Mouse (Mus musculus) embryonic facial prominence, embryonic 13.5 days (tissue): ENCODE results near the gene Bhlhe23. TPM values are rescaled to one million over a fixed set of nuclear protein-coding genes. Genes with fewer than 3 reads are reported as not detected.

Source experiments
- ATAC-seq: fragments of 200-750 bp; cut with Nextera tagmentation; 2 replicates; pipeline ENCODE4 v1.8.0; 2017; ENCODE audit warnings: low read depth; ENCODE audit not compliant: insufficient number of reproducible peaks, insufficient read depth, low FRiP score, low TSS enrichment
- H3K27ac ChIP-seq: fragments of 300-500 bp; sonication (generic); 2 replicates; pipeline ENCODE4 v1.5.1; 2015; ENCODE audit warnings: moderate library complexity, mild to moderate bottlenecking, inconsistent platforms
- H3K27me3 ChIP-seq: fragments of 300-500 bp; sonication (generic); 2 replicates; pipeline ENCODE4 v1.6.1; 2015; ENCODE audit warnings: mild to moderate bottlenecking, inconsistent platforms
- H3K36me3 ChIP-seq: fragments of 300-500 bp; sonication (generic); 2 replicates; pipeline ENCODE4 v1.6.1; 2015; ENCODE audit warnings: mild to moderate bottlenecking, inconsistent platforms
- H3K4me1 ChIP-seq: fragments of 300-500 bp; sonication (generic); 2 replicates; pipeline ENCODE4 v1.6.1; 2015; ENCODE audit warnings: inconsistent platforms
- H3K4me2 ChIP-seq: fragments of 300-500 bp; sonication (generic); 2 replicates; pipeline ENCODE4 v1.6.1; 2015; ENCODE audit warnings: moderate library complexity, mild to moderate bottlenecking, inconsistent platforms
- H3K4me3 ChIP-seq: fragments of 300-500 bp; sonication (generic); 2 replicates; pipeline ENCODE4 v1.5.1; 2015; ENCODE audit warnings: mild to moderate bottlenecking, inconsistent platforms
- H3K9ac ChIP-seq: fragments of 300-500 bp; sonication (generic); 2 replicates; pipeline ENCODE4 v1.6.1; 2015; ENCODE audit warnings: mild to moderate bottlenecking, inconsistent platforms
- H3K9me3 ChIP-seq: fragments of 300-500 bp; sonication (generic); 2 replicates; pipeline ENCODE4 v1.6.1; 2016; ENCODE audit warnings: inconsistent platforms
- WGBS: fragments of 180-500 bp; shearing (Covaris S2); methylation state at CpG from one replicate; pipeline ENCODE4 v1.1.7; 2015; ENCODE audit warnings: mixed read lengths; 5-methylcytosine and 5-hydroxymethylcytosine counted together
- polyA plus RNA-seq: library from polyadenylated mRNA; unstranded; fragments of >200 nt; fragmentation: Nextera tagmentation; extraction: Ambion mirVana; gene quantifications from 2 replicates; pipeline ENCODE4 v1.2.1, GENCODE M21; 2015

Bhlhe23 gene
- polyA plus RNA-seq, 1 experiment from 2014 or later, result not detected

GRCm38 (mm10) chr2:180796008-180796407 lies 19.3 kb upstream of the Bhlhe23 start:
- peaks cover 6% of the 10 kb centered on the region; the same call in 1 of the 2 replicates for H3K4me1 ChIP-seq

GRCm38 (mm10) chr2:180795597-180795996 lies 18.9 kb upstream of the Bhlhe23 start:
- H3K27ac ChIP-seq, result no peak overlapping the region
- WGBS, result 41% methylated on average over 3 of the region's 3 CpGs

More at GRCm38 (mm10) chr2:180796008-180796407, 19.3 kb upstream of the Bhlhe23 start:
- Histone ChIP-seq H3K4me3 (no peak overlapping the region), H3K27ac (no peak overlapping the region), H3K9me3 (no peaks in the 10 kb centered on the region), H3K9ac (no peak overlapping the region), H3K36me3 (no peaks in the 10 kb centered on the region), H3K27me3 (0 out of 2 replicates have a peak, but pooled peaks cover under 1% of the 10 kb centered on the region), H3K4me2 (no peak overlapping the region)
- 56% methylated on average over 4 of the region's 4 CpGs for WGBS
- no peak for ATAC-seq

GRCm38 (mm10) chr2:180794422-180794821 lies 17.7 kb upstream of the Bhlhe23 start:
- Histone ChIP-seq H3K27ac (no peak overlapping the region), H3K9me3 (no peaks in the 10 kb centered on the region), H3K36me3 (no peaks in the 10 kb centered on the region), H3K4me1 (peaks cover 6% of the 10 kb centered on the region; the same call in 1 of the 2 replicates), H3K9ac (no peak overlapping the region), H3K27me3 (peaks cover 16% of the 10 kb centered on the region), H3K4me2 (no peak overlapping the region), H3K4me3 (no peak overlapping the region)
- 64% methylated on average over 2 of the region's 2 CpGs for WGBS
- ATAC-seq, result no peak

More at GRCm38 (mm10) chr2:180795597-180795996, 18.9 kb upstream of the Bhlhe23 start:
- Histone ChIP-seq H3K4me1 (peaks cover 6% of the 10 kb centered on the region; the same call in 1 of the 2 replicates), H3K9me3 (no peaks in the 10 kb centered on the region), H3K36me3 (no peaks in the 10 kb centered on the region), H3K4me2 (no peak overlapping the region), H3K27me3 (0 out of 2 replicates have a peak, but pooled peaks cover 5% of the 10 kb centered on the region), H3K9ac (no peak overlapping the region), H3K4me3 (no peak overlapping the region)
- ATAC-seq, result no peak

GRCm38 (mm10) chr2:180791674-180792073 lies 15.0 kb upstream of the Bhlhe23 start:
- WGBS, result 45% methylated on average over 4 of the region's 4 CpGs
- no peak overlapping the region for H3K9ac ChIP-seq
- no peaks in the 10 kb centered on the region for H3K36me3 ChIP-seq
- no peak overlapping the region for H3K4me3 ChIP-seq
- H3K27me3 ChIP-seq, result peaks cover 41% of the 10 kb centered on the region
- no peak for ATAC-seq
- H3K9me3 ChIP-seq, result no peaks in the 10 kb centered on the region
- H3K4me1 ChIP-seq, result peaks cover 8% of the 10 kb centered on the region; the same call in 1 of the 2 replicates
- H3K4me2 ChIP-seq, result no peak overlapping the region
- no peak overlapping the region for H3K27ac ChIP-seq

GRCm38 (mm10) chr2:180788843-180789242 lies 12.1 kb upstream of the Bhlhe23 start:
- 24% methylated on average over 7 of the region's 7 CpGs for WGBS
- no peak for ATAC-seq
- H3K27me3 ChIP-seq, result peaks cover 41% of the 10 kb centered on the region

GRCm38 (mm10) chr2:180788386-180788785 lies 11.7 kb upstream of the Bhlhe23 start:
- ATAC-seq, result no peak

More at GRCm38 (mm10) chr2:180788843-180789242, 12.1 kb upstream of the Bhlhe23 start:
- H3K36me3 ChIP-seq, result no peaks in the 10 kb centered on the region
- H3K9me3 ChIP-seq, result no peaks in the 10 kb centered on the region
- no peak overlapping the region for H3K4me2 ChIP-seq
- H3K27ac ChIP-seq, result no peak overlapping the region
- H3K4me3 ChIP-seq, result no peak overlapping the region
- no peak overlapping the region for H3K9ac ChIP-seq
- peaks cover 3% of the 10 kb centered on the region; the same call in 1 of the 2 replicates for H3K4me1 ChIP-seq

GRCm38 (mm10) chr2:180787566-180788232 lies 11.0 kb upstream of the Bhlhe23 start:
- no peak overlapping the region for H3K27ac ChIP-seq
- whole genome bisulfite sequencing, result 72% methylated on average over 13 of the region's 13 CpGs
- no peak overlapping the region for H3K9ac ChIP-seq
- peaks cover 41% of the 10 kb centered on the region for H3K27me3 ChIP-seq
- H3K36me3 ChIP-seq, result no peaks in the 10 kb centered on the region
- H3K9me3 ChIP-seq, result no peaks in the 10 kb centered on the region
- peaks cover 3% of the 10 kb centered on the region; the same call in 1 of the 2 replicates for H3K4me1 ChIP-seq
- no peak overlapping the region for H3K4me2 ChIP-seq
- no peak overlapping the region for H3K4me3 ChIP-seq
- ATAC-seq, result no peak

More at GRCm38 (mm10) chr2:180788386-180788785, 11.7 kb upstream of the Bhlhe23 start:
- Histone ChIP-seq H3K4me3 (no peak overlapping the region), H3K27me3 (peaks cover 41% of the 10 kb centered on the region), H3K36me3 (no peaks in the 10 kb centered on the region), H3K9me3 (no peaks in the 10 kb centered on the region), H3K4me1 (peaks cover 3% of the 10 kb centered on the region; the same call in 1 of the 2 replicates), H3K9ac (no peak overlapping the region), H3K4me2 (no peak overlapping the region), H3K27ac (no peak overlapping the region)
- WGBS, result 33% methylated on average over 2 of the region's 2 CpGs

GRCm38 (mm10) chr2:180786732-180787131 lies 10.0 kb upstream of the Bhlhe23 start:
- Histone ChIP-seq H3K36me3 (no peaks in the 10 kb centered on the region), H3K27ac (no peak overlapping the region), H3K4me1 (peaks cover 3% of the 10 kb centered on the region; the same call in 1 of the 2 replicates), H3K4me3 (no peak overlapping the region), H3K9me3 (no peaks in the 10 kb centered on the region), H3K27me3 (peaks cover 43% of the 10 kb centered on the region), H3K4me2 (no peak overlapping the region), H3K9ac (no peak overlapping the region)
- no peak for ATAC-seq

GRCm38 (mm10) chr2:180780282-180780681 lies 3.6 kb upstream of the Bhlhe23 start:
- Histone ChIP-seq H3K27ac (no peak overlapping the region), H3K9me3 (no peaks in the 10 kb centered on the region), H3K4me1 (peaks cover 13% of the 10 kb centered on the region), H3K4me3 (no peak overlapping the region), H3K27me3 (peaks cover 63% of the 10 kb centered on the region), H3K36me3 (no peaks in the 10 kb centered on the region), H3K4me2 (no peak overlapping the region), H3K9ac (no peak overlapping the region)
- 6% methylated on average over 2 of the region's 2 CpGs for WGBS
- ATAC-seq, result no peak

GRCm38 (mm10) chr2:180779226-180780104 lies 2.8 kb upstream of the Bhlhe23 start:
- Histone ChIP-seq H3K4me3 (no peak overlapping the region), H3K4me2 (no peak overlapping the region), H3K9me3 (no peaks in the 10 kb centered on the region), H3K9ac (no peak overlapping the region), H3K4me1 (peaks cover 13% of the 10 kb centered on the region), H3K27me3 (peaks cover 71% of the 10 kb centered on the region), H3K27ac (no peak overlapping the region), H3K36me3 (no peaks in the 10 kb centered on the region)
- WGBS, result 25% methylated on average over 12 of the region's 12 CpGs
- no peak; the same call in 1 of the 2 replicates for ATAC-seq

GRCm38 (mm10) chr2:180775641-180776040 lies 1.1 kb downstream of the Bhlhe23 start:
- Histone ChIP-seq H3K9me3 (no peaks in the 10 kb centered on the region), H3K36me3 (no peaks in the 10 kb centered on the region), H3K27ac (no peak overlapping the region), H3K4me3 (no peak overlapping the region; the same call in 1 of the 2 replicates), H3K4me1 (peaks cover 13% of the 10 kb centered on the region), H3K9ac (no peak overlapping the region), H3K4me2 (no peak overlapping the region), H3K27me3 (peaks cover 95% of the 10 kb centered on the region)
- WGBS, result 3% methylated on average over 15 of the region's 15 CpGs
- no peak for ATAC-seq
